Mouse (Mus musculus): ENCODE results near the gene Gm39115.
"Not testable (repeated sequence)": the region's sequence is repeated elsewhere in the genome, so short reads cannot be mapped to it uniquely, and the experiment has no call there.

The Gm39115 gene

GRCm38 (mm10) chr7:142135934-142136333 lies at the start of gene Gm39115:
Gene Gm39115, minus strand, starts transcription at chr7:142136034.
- DNase-seq (ENCODE audit: low spot score in 2 of 2): not testable (repeated sequence)

- DNase-seq (ENCODE audit: low spot score in 2 of 2): no peak
Measured at GRCm38 (mm10) chr7:142181021-142181420, 45.2 kb upstream of the Gm39115 start.

DNA sequence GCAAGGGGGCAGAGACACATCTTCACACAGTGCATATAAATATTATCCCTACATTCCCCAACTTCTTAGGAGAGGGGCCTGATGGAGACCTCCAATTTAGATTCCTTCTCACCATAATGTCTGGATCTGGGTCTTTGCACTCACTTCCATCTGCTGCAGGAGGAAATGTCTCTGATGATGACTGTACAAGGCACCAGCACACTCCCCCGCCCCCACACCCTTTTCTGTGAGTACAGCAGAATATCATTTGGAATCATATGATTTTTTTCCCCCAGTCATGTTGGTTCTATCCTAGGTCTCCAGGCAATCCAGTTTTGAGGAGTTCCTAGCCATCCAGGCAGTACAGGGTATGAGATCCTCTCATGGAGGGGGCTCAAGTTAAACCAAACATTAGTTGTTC lies 42.9 kb upstream of the Gm39115 start:
- no peak for DNase-seq (ENCODE audit: low spot score in 2 of 2)

DNA sequence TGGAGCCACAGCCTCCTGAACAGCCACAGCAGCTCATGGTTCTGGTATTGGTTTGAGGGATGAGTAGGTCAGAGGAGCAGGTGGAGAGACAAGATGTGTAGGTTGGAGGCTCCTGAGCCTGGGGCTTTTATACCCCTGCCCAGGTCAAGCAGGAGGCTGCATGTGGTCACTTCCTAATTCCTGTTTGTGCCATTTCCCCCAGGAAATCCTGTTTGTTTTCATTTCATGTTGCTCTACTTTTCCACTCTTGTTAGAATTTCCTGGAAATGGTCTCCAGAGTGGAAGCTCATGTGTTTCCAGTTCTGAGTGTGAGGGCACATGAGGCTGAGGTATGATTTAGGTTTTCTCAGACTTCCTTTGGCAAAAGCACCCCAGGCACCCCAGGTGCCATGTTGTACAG lies 40.1 kb upstream of the Gm39115 start, which contains the start of gene Krtap5-2:
TSS of gene Krtap5-2 (minus strand) at position 101 of the 400 bp plus-strand sequence.
- DNase-seq (ENCODE audit: low spot score in 2 of 2): not testable (repeated sequence)

DNA sequence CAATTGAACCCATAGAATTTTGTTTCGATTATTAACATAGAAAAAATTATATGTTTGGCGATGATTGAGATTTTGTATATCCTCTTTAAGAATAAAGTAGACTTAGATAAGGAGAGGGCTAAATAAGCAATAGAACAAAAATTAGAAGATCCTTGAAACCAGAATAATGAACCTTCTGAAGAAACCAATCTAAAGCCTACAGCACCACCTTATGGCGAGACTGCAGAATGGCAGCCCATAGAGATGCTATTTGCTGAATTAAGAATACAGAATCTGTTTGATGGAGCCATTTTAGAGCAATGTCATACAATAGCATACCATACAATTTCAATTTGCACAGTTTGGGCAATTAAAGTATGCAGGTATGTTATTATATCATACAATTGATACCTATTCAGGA lies 34.0 kb upstream of the Gm39115 start:
- no peak for DNase-seq (ENCODE audit: low spot score in 2 of 2)

DNA sequence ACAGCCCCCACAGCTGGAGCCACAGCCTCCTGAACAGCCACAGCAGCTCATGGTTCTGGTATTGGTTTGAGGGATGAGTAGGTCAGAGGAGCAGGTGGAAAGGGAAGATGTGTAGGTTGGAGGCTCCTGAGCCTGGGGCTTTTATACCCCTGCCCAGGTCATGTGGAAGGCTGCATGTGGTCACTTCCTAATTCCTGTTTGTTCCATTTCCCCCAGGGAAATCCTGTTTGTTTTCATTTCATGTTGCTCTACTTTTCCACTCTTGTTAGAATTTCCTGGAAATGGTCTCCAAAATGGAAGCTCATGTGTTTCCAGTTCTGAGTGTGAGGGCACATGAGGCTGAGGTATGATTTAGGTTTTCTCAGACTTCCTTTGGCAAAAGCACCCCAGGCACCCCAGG lies 29.8 kb upstream of the Gm39115 start, which contains the start of gene Gm4553:
TSS of gene Gm4553 (minus strand) at position 101 of the 400 bp plus-strand sequence.
- DNase-seq (ENCODE audit: low spot score in 2 of 2): not testable (repeated sequence)

DNA sequence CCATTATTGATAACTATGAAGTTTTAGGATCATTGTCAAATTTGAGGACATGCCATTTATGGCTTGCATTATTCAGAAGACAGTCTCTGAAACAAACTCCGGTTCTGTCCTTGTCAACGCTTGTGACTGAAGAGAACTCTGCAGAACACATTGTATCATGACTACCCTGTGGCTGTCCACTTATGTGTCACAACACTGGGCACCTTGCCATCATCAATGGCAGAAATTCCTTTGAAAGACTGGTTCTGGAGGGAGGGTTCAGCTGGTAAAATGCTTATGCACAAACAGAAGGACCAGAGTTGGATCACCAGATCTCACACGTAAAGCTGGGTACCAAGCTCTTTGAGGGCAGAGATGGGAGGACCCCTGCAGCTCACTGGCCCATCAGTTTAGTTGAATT lies 23.5 kb upstream of the Gm39115 start:
- no peak for DNase-seq (ENCODE audit: low spot score in 2 of 2)

- not testable (repeated sequence) for DNase-seq (ENCODE audit: low spot score in 2 of 2)
Measured at GRCm38 (mm10) chr7:142157013-142157412, 21.2 kb upstream of the Gm39115 start, which contains the start of gene Gm29735. Gene Gm29735, minus strand, starts transcription at chr7:142157113.

DNA sequence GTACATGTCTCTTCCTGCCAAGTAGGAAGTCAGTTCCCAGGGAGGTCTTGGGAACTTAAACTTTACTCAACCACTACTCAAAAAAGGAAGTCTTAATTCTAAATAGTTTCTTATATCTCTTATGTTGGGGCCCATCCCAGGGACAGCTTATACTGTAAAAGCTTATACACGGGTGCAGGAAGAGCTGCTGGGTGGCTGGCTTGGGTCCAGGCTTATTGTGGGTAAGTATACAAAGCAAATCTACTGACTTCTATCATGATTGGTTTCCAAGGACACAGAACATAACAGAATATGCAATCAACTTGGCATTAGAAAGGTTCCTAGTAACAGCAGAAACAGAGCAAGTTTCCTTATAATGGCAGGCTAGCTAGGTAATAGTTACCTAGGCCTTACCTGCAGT lies 19.5 kb upstream of the Gm39115 start:
- DNase-seq (ENCODE audit: low spot score in 2 of 2): no peak

DNA sequence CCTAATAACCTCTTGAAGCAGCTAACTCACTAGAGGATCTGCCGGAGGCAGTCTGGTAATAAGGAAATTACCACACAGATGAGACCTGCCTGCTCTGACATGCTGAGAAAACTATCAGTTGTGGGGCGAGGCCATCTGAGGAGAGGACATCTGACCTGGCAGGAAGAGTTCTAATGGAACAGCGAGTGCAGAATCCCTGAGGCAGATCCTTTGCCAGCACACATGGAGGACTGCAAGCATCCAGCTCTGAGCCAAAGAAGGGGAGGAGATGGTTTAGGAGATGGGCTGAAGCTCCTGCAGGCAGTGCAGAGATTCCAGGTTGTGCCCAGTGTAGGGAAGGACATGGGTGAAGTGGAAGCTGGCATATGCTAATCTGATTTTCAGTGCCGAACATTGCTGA lies 16.4 kb upstream of the Gm39115 start:
- no peak for DNase-seq (ENCODE audit: low spot score in 2 of 2)

DNA sequence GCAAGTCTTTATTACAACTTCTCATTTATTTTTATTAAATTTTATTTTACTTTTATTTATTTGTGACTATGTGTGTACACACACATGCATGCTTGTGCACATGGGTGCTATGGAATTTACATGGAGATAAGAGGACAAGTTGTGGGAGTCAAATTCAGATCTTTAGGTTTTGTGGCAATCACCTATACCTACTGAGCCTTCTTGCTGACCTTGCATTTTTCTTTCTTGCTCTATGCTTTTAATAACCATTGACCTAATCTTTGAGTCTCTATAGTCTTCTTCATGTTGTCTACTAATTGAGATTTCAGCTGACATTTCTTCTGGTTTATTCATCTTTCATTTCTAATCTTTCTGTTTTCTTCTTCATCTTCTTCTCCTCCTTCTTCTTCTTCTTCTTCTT lies 12.8 kb upstream of the Gm39115 start:
- no peak for DNase-seq (ENCODE audit: low spot score in 2 of 2)

GRCm38 (mm10) chr7:142146033-142146432 lies 10.2 kb upstream of the Gm39115 start:
- peak in 1 of 2 experiments; percentile 15 for DNase-seq (ENCODE audit: low spot score in 2 of 2)

DNA sequence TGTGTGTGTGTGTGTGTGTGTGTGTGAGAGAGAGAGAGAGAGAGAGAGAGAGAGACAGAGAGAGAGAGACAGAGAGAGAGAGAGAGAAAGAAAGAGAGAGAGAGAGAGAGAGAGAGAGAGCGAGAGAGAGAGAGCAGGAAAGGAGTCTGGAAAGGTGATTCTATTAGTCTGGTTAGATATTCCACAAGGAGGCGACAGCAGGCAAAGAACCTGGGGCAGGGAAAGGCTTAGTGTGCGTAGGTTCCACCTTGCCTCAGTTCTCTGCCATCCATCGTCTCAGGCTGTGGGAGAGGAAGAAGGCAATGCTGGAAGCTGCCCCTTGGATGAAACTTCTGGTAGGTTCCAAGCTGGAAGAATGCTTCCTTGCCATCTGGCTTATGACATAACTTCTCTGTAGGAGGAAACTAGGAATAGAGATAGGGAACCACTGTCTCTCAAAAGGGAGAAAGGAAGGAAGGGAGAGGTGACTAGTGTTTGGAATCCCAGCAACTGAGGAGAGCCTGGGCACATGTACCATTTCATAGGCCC lies 9.6 kb upstream of the Gm39115 start:
- DNase-seq (ENCODE audit: low spot score in 2 of 2): no peak

DNA sequence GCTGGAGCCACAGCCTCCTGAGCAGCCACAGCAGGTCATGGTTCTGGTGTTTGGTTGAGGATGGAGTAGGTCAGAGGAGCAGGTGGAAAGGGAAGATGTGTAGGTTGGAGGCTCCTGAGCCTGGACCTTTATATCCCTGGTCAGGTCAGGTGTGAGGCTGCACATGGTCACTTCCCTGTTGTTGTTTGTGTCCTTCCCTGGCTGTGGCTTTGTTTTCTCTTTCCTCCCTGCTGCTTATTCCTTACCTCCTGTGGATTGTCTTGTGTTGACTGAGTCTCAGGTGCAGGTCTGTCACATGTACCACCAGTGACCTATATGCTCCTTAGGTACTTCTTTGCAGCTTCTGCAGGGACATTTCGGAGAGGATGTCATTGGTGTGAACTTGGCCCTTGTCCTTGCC lies 8.7 kb upstream of the Gm39115 start, which contains the start of gene Gm45337:
TSS of gene Gm45337 (minus strand) at position 101 of the 400 bp plus-strand sequence.
- DNase-seq (ENCODE audit: low spot score in 2 of 2): no peak

DNA sequence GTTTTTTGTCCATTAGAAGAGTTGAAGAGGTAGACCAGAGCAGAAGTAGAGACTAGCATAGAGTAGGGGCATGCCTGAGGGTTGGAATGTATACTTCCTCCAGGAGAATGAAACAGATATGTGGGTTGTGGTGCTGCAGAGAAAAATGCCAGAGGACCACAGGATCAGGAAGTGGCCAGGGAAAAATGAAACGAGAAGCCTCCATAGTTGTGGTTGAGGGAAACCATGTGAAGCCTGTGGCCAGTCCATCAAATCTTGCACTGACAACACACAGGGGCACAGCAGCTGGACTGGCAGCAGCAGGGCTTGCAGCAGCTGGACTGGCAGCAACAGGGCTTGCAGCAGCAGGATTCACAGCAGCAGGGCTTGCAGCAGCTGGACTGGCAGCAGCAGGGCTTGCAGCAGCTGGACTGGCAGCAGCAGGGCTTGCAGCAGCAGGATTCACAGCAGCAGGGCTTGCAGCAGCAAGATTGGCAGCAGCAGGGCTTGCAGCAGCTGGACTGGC lies 7.7 kb upstream of the Gm39115 start:
- not testable (repeated sequence) for DNase-seq (ENCODE audit: low spot score in 2 of 2)

- DNase-seq (ENCODE audit: low spot score in 2 of 2): no peak
Measured at GRCm38 (mm10) chr7:142140696-142141095, 4.9 kb upstream of the Gm39115 start.

GRCm38 (mm10) chr7:142134206-142134995 lies 1.4 kb downstream of the Gm39115 start:
- no peak for DNase-seq (ENCODE audit: low spot score in 2 of 2)

- DNase-seq (ENCODE audit: low spot score in 2 of 2): no peak
Measured at GRCm38 (mm10) chr7:142128843-142129242, 7.0 kb downstream of the Gm39115 start.

DNA sequence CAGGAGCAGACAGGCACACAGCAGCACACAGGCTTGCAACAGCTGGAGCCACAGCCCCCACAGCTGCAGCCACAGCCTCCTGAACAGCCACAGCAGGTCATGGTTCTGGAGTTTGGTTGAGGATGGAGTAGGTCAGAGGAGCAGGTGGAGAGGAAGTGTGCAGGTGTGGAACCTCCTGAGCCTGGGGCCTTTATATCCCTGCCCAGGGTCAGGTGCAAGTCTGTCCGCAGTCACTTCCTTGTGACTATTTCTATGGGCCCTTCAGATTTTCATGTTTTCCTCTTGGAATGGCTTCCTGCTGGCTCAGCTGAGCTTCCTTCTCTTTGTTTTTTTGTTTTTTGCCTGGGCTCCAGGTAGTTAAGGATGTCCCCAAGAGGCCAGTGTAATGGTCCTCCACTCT lies 15.2 kb downstream of the Gm39115 start, which contains the start of gene Gm45618:
TSS of gene Gm45618 (minus strand) at position 101 of the 400 bp plus-strand sequence.
- not testable (repeated sequence) for DNase-seq (ENCODE audit: low spot score in 2 of 2)

DNA sequence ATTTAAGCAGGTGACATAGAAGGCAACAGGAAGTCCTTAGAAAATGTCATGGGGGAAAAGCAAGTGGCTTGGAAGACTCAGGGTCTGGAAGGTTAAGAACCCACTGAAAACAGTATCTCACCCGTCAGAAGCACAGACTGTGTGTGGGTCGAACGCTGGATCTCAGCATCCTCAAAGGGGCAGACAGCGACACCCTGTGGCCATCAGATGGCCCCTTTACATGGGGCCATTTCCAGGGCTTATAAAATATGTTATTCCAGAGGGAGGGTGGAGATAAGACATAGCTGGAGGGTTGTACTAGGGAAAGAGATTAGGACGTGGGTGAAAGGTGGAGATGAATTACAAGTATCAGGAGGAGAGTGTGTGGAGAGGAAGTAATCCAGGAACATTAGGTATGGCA lies 16.2 kb downstream of the Gm39115 start:
- DNase-seq (ENCODE audit: low spot score in 2 of 2): peak in 1 of 2 experiments; percentile 7

DNA sequence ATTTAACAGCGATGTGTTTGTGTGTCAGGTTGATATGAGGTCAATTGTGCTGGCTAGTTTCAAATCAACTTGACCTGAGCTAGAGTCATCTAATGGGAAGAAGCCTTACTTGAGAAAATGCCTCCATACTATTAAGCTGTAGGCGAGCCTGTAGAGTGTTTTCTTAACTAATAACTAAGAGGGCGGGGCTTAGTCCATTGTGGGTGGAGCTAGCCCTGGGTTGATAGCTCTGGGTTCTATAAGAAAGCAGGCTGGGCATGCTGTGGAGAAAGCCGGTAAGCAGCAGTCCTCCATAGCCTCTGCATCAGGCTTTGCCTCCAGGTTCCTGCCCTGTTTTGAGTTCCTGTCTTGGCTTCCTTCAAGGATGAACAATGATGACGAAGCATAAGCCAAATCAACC lies 31.1 kb downstream of the Gm39115 start:
- no peak for DNase-seq (ENCODE audit: low spot score in 2 of 2)

- DNase-seq (ENCODE audit: low spot score in 2 of 2): peak; percentile 68 to 73
Measured at GRCm38 (mm10) chr7:142097776-142098175, 38.1 kb downstream of the Gm39115 start.

GRCm38 (mm10) chr7:142096701-142097100 lies 39.1 kb downstream of the Gm39115 start:
- no peak for DNase-seq (ENCODE audit: low spot score in 2 of 2)

Measured in natural killer cell, adult 2 months (primary cell).